Mouse (Mus musculus): Measurements from ENCODE around the gene Glod5. TPM values are rescaled to one million over a fixed set of nuclear protein-coding genes. Genes with fewer than 3 reads are reported as not detected.
"Not testable (repeated sequence)": the region's sequence is repeated elsewhere in the genome, so short reads cannot be mapped to it uniquely, and the experiment has no call there.

The Glod5 gene
- not detected in 2 replicates for polyA plus RNA-seq (2015; fragmentation: Nextera tagmentation; extraction: Ambion mirVana)

DNA sequence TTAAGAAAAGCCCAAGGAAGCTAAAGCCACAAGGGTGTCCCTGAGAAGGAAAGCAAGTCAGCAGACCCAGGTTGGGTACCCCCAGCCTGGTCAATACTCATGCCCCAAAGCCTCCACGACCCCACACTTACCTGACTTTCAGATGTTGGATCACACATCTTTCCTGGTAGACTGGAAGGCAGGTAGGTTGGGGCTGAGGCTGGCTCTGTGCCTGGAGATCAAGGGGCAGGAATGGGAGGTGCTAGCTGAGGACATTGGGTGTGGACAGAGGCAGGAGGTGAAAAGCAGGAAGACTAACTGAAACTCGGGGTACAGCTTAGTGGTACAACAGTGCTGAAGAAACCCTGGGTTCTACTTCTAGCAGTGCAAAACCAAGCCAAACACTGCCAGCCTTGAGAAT is at the start of gene Glod5:
Gene Glod5 (minus strand): TSS at position 207 of the 400 bp plus-strand sequence.
- Histone ChIP-seq H3K27ac (no peak within 1 kb of the TSS), H3K9ac (no peak within 1 kb of the TSS), H3K27me3 (no peaks in the 10 kb centered on the region), H3K4me1 (no peaks in the 10 kb centered on the region), H3K9me3 (no peaks in the 10 kb centered on the region), H3K4me2 (no peak within 1 kb of the TSS), H3K36me3 (no peaks in the 10 kb centered on the region), H3K4me3 (no peak within 1 kb of the TSS)
- WGBS, result 55% methylated on average over 2 of the region's 2 CpGs
- no peak for ATAC-seq (ENCODE audit: insufficient number of reproducible peaks, low FRiP score, low TSS enrichment, low read depth)

DNA sequence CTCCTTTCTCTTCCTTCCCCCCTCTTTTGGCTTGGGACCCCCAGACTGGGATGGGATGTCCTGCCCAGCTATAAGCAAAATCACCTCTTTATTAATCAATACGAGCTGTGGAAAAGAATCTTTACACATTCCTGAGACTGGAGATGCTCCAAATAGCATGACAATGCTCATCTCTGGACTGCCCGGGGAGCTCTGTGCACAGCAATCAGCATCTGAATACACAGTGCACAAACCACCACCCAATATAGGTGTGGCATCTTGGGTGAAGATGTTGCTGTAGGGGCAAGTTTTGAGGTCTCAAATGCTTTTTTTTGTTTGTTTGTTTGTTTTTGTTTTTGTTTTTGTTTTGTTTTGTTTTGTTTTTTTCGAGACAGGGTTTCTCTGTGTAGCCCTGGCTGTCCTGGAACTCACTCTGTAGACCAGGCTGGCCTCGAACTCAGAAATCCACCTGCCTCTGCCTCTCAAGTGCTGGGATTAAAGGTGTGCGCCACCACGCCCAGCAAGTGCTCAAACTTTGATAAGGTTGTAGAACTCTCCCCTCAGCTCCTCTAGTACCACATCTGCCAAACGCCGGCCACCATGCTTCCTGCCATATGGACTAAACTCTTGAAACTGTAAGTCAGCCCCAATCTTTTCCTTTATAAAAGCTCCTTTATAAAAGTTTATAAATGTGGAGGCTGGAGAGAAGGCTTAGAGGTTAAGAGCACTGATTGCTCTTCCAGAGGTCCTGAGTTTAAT is 32.9 kb upstream of the Glod5 start:
- not testable (repeated sequence) for H3K36me3 ChIP-seq; H3K4me3 ChIP-seq; H3K27me3 ChIP-seq; H3K9ac ChIP-seq; ATAC-seq (ENCODE audit: insufficient number of reproducible peaks, low FRiP score, low TSS enrichment, low read depth); H3K9me3 ChIP-seq; H3K4me2 ChIP-seq; H3K4me1 ChIP-seq; H3K27ac ChIP-seq
- 83% methylated on average over 8 of the region's 8 CpGs for WGBS

DNA sequence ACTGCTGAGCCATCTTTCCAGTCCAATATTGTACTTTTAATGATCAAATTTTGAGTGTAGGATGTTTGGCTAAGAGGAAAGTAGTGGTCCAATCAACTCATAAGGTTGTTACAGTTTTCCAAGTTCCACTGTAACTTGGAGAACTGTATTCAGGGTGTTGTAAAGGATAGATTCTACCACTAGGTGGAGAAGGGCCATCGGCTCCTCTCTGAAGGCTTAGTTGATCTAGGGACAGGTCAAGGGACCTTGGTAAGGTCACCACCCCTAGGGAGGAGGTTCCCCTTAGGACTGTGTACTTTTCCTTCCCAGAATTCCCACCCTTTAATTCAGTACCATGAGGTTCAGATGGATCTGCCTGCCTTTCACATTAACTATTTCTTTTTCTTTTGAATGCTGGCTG is 14.7 kb upstream of the Glod5 start:
- WGBS, result 74% methylated on average over 1 of the region's 1 CpGs
- no peak overlapping the region for H3K4me2 ChIP-seq
- H3K9ac ChIP-seq, result no peak overlapping the region
- no peaks in the 10 kb centered on the region for H3K9me3 ChIP-seq
- ATAC-seq (ENCODE audit: insufficient number of reproducible peaks, low FRiP score, low TSS enrichment, low read depth), result no peak
- no peaks in the 10 kb centered on the region for H3K4me1 ChIP-seq
- H3K4me3 ChIP-seq, result no peak overlapping the region
- no peaks in the 10 kb centered on the region for H3K27me3 ChIP-seq
- no peak overlapping the region for H3K27ac ChIP-seq
- H3K36me3 ChIP-seq, result no peaks in the 10 kb centered on the region

DNA sequence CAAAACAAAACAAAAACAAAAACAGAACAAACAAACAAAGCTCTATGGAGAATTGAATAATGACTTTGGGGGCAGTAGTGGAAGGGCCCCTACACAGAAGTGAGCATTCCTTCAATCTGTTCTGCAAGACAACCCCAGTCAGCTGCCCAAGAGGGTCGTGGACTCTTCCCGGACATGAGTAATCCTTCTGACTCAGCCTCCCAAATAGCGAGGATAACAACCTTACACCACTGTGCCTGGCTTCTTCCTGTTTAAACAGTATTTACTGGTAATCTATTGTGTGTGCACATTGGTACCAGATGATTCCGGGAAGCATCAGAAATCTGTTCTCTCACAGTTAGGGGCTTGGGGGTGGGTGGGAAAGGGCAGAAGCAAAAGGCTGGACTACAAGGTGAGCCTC is 8.5 kb upstream of the Glod5 start:
- H3K36me3 ChIP-seq, result no peaks in the 10 kb centered on the region
- H3K27me3 ChIP-seq, result no peaks in the 10 kb centered on the region
- H3K4me2 ChIP-seq, result no peak overlapping the region
- WGBS, result 58% methylated on average over 4 of the region's 4 CpGs
- H3K27ac ChIP-seq, result no peak overlapping the region
- no peak overlapping the region for H3K4me3 ChIP-seq
- H3K9me3 ChIP-seq, result no peaks in the 10 kb centered on the region
- H3K4me1 ChIP-seq, result no peaks in the 10 kb centered on the region
- no peak overlapping the region for H3K9ac ChIP-seq
- no peak for ATAC-seq (ENCODE audit: insufficient number of reproducible peaks, low FRiP score, low TSS enrichment, low read depth)

DNA sequence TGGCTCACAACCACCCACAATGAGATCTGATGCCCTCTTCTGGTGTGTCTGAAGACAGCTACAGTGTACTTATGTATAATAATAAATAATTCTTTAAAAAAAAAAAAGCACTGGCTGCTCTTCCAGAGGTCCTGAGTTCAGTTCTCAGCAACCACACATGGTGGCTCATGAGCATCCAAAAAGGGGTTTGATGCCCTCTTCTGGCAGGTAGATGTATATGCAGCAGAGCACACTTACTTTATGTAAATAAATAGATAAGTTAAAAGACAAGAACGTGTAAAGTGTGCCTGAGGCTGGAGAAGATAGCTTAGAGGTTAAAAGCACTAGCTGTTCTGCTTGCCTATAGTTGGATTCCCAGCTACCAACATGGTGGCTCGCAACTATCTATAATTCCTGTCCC is 6.5 kb upstream of the Glod5 start:
- Histone ChIP-seq H3K4me1 (no peaks in the 10 kb centered on the region), H3K27ac (no peak overlapping the region), H3K9me3 (no peaks in the 10 kb centered on the region), H3K27me3 (no peaks in the 10 kb centered on the region), H3K9ac (no peak overlapping the region), H3K4me2 (no peak overlapping the region), H3K36me3 (no peaks in the 10 kb centered on the region), H3K4me3 (no peak overlapping the region)
- no peak for ATAC-seq (ENCODE audit: insufficient number of reproducible peaks, low FRiP score, low TSS enrichment, low read depth)
- 73% methylated on average over 2 of the region's 2 CpGs for WGBS

DNA sequence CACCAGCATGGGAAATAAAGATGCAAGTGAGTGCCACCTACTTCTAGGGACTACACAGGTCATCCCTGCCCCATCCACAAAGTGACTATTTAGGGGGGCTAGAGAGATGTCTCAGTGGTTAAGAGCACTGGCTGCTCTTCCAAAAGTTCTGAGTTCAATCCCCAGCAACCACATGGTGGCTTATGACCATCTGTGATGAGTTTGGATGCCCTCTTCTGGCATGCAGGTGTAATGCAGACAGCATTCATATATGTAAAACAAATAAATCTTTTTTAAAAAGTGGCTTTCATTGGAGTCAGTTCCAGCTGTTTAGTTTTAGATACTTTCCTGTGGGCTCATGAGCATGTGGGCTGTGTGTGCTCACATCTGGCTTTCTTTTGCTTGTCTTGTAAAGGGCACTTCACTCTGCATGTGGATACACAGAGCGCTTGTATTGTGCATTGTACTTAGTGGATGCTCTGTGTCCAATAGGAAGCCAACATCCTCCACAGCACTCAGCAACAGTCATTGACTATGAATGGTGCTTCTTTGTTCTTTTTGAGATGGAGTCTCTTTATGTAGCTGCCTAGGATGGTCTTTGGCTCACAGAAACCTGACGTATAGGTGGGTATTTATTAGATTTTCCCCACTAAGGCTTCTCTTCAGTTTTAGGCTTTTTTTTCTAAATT is 2.0 kb upstream of the Glod5 start:
- Histone ChIP-seq H3K9ac (no peak overlapping the region), H3K9me3 (no peaks in the 10 kb centered on the region), H3K4me1 (no peaks in the 10 kb centered on the region), H3K4me3 (no peak overlapping the region), H3K36me3 (no peaks in the 10 kb centered on the region), H3K27me3 (no peaks in the 10 kb centered on the region), H3K4me2 (no peak overlapping the region), H3K27ac (no peak overlapping the region)
- WGBS, result 70% methylated on average over 2 of the region's 2 CpGs
- no peak for ATAC-seq (ENCODE audit: insufficient number of reproducible peaks, low FRiP score, low TSS enrichment, low read depth)

DNA sequence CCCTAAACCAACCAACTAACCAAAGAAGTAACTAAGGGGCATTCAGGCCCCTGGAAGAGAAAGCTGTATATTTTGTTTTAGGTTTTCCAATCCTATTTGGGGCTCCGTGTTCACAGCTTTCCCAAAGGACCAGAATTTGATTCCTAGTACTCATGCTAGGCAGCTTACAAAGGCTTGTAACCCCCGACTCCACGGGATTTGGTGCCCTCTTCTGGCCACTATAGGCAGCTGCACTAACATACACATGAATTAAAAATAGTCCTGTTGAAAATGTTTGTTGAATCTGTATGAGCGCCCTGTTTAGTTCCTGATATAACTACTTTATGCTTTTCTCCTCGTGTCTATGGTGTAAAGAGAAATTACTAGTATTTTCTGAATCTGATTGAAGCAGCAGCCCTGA is 1.1 kb downstream of the Glod5 start:
- H3K27me3 ChIP-seq, result no peaks in the 10 kb centered on the region
- H3K4me2 ChIP-seq, result no peak overlapping the region
- no peak overlapping the region for H3K27ac ChIP-seq
- no peaks in the 10 kb centered on the region for H3K9me3 ChIP-seq
- H3K9ac ChIP-seq, result no peak overlapping the region
- H3K4me1 ChIP-seq, result no peaks in the 10 kb centered on the region
- no peak overlapping the region for H3K4me3 ChIP-seq
- no peaks in the 10 kb centered on the region for H3K36me3 ChIP-seq
- 11% methylated on average over 5 of the region's 5 CpGs for WGBS
- no peak for ATAC-seq (ENCODE audit: insufficient number of reproducible peaks, low FRiP score, low TSS enrichment, low read depth)

DNA sequence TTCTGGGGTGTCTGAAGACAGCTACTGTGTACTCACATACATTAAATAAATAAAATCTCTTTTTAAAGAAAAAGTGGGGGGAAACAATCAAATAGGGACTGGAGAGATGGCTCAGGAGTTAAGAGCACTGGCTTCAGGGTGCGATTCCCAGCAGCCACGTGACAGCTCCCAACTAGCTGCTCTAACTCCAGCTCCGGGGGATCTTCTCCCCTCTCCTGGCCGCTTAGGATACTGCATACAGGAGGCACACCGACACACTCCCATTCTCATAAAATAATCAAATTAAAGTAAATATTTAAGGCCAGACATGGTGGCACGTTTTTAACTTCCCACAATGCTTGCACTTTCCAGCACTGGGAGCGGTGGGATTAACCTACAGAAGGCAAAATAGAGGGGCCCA is 2.6 kb downstream of the Glod5 start:
- not testable (repeated sequence) for H3K4me1 ChIP-seq; H3K36me3 ChIP-seq; H3K9ac ChIP-seq; H3K4me3 ChIP-seq; H3K4me2 ChIP-seq; H3K27me3 ChIP-seq; H3K27ac ChIP-seq; ATAC-seq (ENCODE audit: insufficient number of reproducible peaks, low FRiP score, low TSS enrichment, low read depth); H3K9me3 ChIP-seq
- 18% methylated on average over 7 of the region's 7 CpGs for WGBS

DNA sequence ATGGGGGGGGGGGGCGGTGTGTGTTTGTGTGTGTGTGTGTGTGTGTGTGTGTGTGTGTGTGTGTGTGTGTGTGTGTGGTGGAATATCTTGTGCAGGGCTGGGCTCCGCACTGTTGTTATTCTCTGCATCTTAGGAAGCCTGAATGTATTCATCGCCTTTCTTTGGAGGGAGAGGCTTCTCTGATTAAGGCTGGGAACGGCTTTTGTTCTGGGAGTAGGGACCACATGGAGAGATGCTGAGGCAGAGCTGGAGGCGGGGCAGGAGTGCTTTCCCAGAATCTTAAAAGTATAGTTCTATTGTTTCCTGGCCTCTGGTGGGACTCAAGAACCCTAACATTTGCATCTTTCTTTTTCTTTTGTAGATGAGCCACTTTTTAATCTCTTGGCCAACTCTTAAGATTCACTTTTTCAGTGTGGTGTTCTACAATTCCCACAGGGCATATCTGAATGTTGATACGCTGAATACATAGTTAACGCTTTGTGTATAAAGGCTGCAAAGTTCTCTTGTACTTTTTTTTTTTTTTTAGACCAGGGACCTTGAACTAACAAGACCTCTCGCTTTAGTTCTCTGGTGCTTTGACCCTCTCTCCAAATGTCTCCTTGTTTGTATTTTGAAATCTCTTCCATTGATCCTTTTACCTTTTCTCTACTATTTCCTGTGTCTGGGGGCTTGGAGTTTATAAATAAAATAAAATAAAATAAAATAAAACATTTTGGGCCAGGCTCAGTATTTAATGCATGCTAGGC is 4.5 kb downstream of the Glod5 start:
- no peaks in the 10 kb centered on the region for H3K4me1 ChIP-seq
- no peak for ATAC-seq (ENCODE audit: insufficient number of reproducible peaks, low FRiP score, low TSS enrichment, low read depth)
- 53% methylated on average over 7 of the region's 8 CpGs for WGBS
- no peaks in the 10 kb centered on the region for H3K9me3 ChIP-seq
- H3K4me3 ChIP-seq, result no peak overlapping the region
- H3K36me3 ChIP-seq, result no peaks in the 10 kb centered on the region
- no peak overlapping the region for H3K27ac ChIP-seq
- no peak overlapping the region for H3K9ac ChIP-seq
- no peak overlapping the region for H3K4me2 ChIP-seq
- no peaks in the 10 kb centered on the region for H3K27me3 ChIP-seq

DNA sequence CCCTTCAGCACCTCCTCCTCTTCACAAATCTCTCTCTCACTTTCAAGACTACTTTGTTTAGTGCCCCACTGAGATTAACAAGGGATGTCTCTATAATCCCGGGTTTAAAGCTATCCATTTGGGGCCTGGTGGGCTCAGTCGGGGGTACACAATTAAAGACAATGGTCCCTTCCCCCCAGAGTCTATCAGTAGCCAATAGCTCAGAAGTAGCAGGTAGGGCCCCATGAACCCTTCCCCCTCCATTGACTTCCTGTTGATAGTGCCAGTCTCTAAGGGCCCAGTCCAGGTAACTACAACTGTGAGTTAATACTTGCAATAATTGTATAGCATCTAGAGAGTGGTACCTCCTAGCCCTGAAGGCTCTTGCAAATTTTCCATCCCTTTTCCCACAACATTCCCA is 5.1 kb downstream of the Glod5 start:
- 10% methylated on average over 2 of the region's 2 CpGs for WGBS
- Histone ChIP-seq H3K9me3 (no peaks in the 10 kb centered on the region), H3K4me2 (no peak overlapping the region), H3K27me3 (no peaks in the 10 kb centered on the region), H3K4me3 (no peak overlapping the region), H3K9ac (no peak overlapping the region), H3K27ac (no peak overlapping the region), H3K4me1 (no peaks in the 10 kb centered on the region), H3K36me3 (no peaks in the 10 kb centered on the region)
- no peak for ATAC-seq (ENCODE audit: insufficient number of reproducible peaks, low FRiP score, low TSS enrichment, low read depth)

DNA sequence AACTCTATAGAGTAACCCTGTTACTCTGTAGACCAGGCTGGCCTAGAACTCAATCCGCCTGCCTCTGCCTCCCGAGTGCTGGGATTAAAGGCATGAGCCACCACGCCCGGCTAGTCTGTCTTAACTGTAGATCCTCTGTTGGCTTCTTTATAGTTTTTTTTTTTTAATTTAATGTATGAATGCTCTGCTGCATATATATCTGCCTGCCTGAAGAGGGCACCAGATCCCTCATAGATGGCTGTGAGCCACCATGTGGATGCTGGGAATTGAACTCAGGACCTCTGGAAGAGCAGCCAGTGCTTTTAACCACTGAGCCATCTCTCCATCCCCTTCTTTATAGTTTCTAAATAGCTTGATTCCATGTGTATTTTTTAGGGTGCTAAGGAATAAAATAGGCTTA is 8.9 kb downstream of the Glod5 start:
- not testable (repeated sequence) for H3K27ac ChIP-seq; H3K9me3 ChIP-seq; H3K4me2 ChIP-seq; H3K4me1 ChIP-seq; ATAC-seq (ENCODE audit: insufficient number of reproducible peaks, low FRiP score, low TSS enrichment, low read depth); H3K9ac ChIP-seq; H3K36me3 ChIP-seq; H3K4me3 ChIP-seq; H3K27me3 ChIP-seq
- 85% methylated on average over 4 of the region's 4 CpGs for WGBS

DNA sequence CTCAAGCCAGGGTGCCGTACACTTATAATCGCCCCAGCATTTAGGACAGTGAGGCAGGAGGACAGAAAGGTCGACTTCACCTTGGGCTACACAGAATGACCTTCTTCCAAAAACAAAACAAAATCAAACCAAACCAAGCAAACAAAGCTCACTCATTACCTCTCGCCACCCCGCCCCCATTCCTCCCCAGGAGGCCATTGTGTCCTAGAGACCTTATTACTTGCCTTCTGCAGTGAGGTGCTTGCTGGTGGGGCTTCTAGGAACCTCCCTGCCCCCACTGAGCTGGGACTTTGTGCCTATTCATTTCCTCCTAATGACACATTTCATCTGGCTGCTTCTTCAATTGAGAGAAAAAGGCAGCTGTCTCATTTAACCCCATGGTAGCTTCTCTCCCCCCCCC is 9.7 kb downstream of the Glod5 start:
- Histone ChIP-seq H3K4me3 (no peak overlapping the region), H3K36me3 (no peaks in the 10 kb centered on the region), H3K9me3 (no peaks in the 10 kb centered on the region), H3K27ac (no peak overlapping the region), H3K27me3 (no peaks in the 10 kb centered on the region), H3K9ac (no peak overlapping the region), H3K4me1 (no peaks in the 10 kb centered on the region), H3K4me2 (no peak overlapping the region)
- ATAC-seq (ENCODE audit: insufficient number of reproducible peaks, low FRiP score, low TSS enrichment, low read depth), result no peak
- WGBS, result 46% methylated on average over 5 of the region's 5 CpGs

Measured in limb, embryonic 15.5 days (tissue).